Comparison of ENCODE assay signal across 29 mouse cellular contexts in genomic region chr11:71434886-71435285, GRCm38 (mm10).
DNase-seq lines count a peak whose midpoint lies in the region; ATAC-seq and TF ChIP-seq lines count a peak whose summit lies in the region.
"Had no signal": no experiment of that assay in that cellular context is flagged by ENCODE, and none has a peak within 500 bp of the region (broad histone marks: within the 10 kb centered on the region; RNA-seq: fewer than 3 reads in every experiment).

No protein-coding gene starts in this region.

- DNase-seq in forebrain, embryonic 10.5 days (ENCODE audit: extremely low spot score, low spot score), result no peak
- DNase-seq in layer of hippocampus, adult 2 months (ENCODE audit: low spot score in 2 of 2), result no peak
- no peak for DNase-seq in layer of hippocampus, adult 11-12 months (ENCODE audit: low spot score)
- DNase-seq in Muller cell, postnatal 12 days (ENCODE audit: inconsistent ontology term), result peak; percentile 43
- peak; percentile 14 for DNase-seq in adrenal gland, postnatal 25 days
- no peak for DNase-seq in gastrocnemius, postnatal 4 days (ENCODE audit: low spot score in 2 of 2)
- DNase-seq: cerebellum, adult 11-12 months; cerebellum, adult 9-11 months; gastrocnemius, postnatal 14 days; heart, adult 2 months; heart, postnatal 4 days; kidney, adult 11 months; kidney, postnatal 14 days; left cerebral cortex, postnatal 4 days; liver, postnatal 0 days; lung, postnatal 36 days; midbrain, embryonic 14.5 days; right cerebral cortex, adult 18-20 months; spleen, adult 18-20 months; thymus, postnatal 14 days had no signal

- WGBS in forebrain, embryonic 10.5 days, result 89% methylated on average over 5 of the region's 5 CpGs
- 54% methylated on average over 5 of the region's 5 CpGs for WGBS in forebrain, embryonic 16.5 days

- no peak overlapping the region for H3K9ac ChIP-seq in forebrain, embryonic 16.5 days (replicated peaks; ENCODE audit: low read depth, low read length)
- H3K9ac ChIP-seq: heart, embryonic 12.5 days; hindbrain, embryonic 14.5 days; liver, embryonic 12.5 days; liver, postnatal 0 days; neural tube, embryonic 12.5 days had no signal

- H3K4me1 ChIP-seq in forebrain, embryonic 10.5 days, result peaks cover 40% of the 10 kb centered on the region
- H3K4me1 ChIP-seq in forebrain, embryonic 16.5 days (replicated peaks; ENCODE audit: control insufficient read depth, insufficient read depth, low read length), result peaks cover 27% of the 10 kb centered on the region
- H3K4me1 ChIP-seq: heart, embryonic 12.5 days; liver, embryonic 12.5 days had no signal

- TF ChIP-seq CTCF in layer of hippocampus, adult 2 months (conservative IDR thresholded peaks at IDR 0.05), result no peak

- no peaks in the 10 kb centered on the region for H3K36me3 ChIP-seq in forebrain, embryonic 10.5 days (replicated peaks)
- H3K36me3 ChIP-seq in forebrain, embryonic 16.5 days (ENCODE audit: control insufficient read depth, insufficient read depth), result no peaks in the 10 kb centered on the region
- H3K36me3 ChIP-seq: heart, embryonic 12.5 days; liver, embryonic 12.5 days; neural tube, embryonic 12.5 days had no signal

- no peak overlapping the region for H3K4me3 ChIP-seq in forebrain, embryonic 10.5 days
- no peak overlapping the region for H3K4me3 ChIP-seq in forebrain, embryonic 16.5 days (replicated peaks; ENCODE audit: low read length)
- H3K4me3 ChIP-seq in layer of hippocampus, adult 2 months, result no peak overlapping the region
- H3K4me3 ChIP-seq: erythroblast, embryonic 14.5 days; heart, adult 2 months; heart, embryonic 12.5 days; liver, embryonic 12.5 days; myocyte; neural tube, embryonic 12.5 days had no signal

- H3K27ac ChIP-seq in forebrain, embryonic 10.5 days, result peak overlapping the region; percentile 26; the same call in 1 of the 2 replicates
- no peak overlapping the region for H3K27ac ChIP-seq in forebrain, embryonic 16.5 days (ENCODE audit: low read length)
- H3K27ac ChIP-seq in layer of hippocampus, adult 2 months, result peak overlapping the region; percentile 89
- H3K27ac ChIP-seq: heart, adult 2 months; hindbrain, embryonic 14.5 days; liver, embryonic 12.5 days; neural tube, embryonic 12.5 days had no signal

- no peak for ATAC-seq in forebrain, embryonic 16.5 days
- ATAC-seq: CD4-positive, CD25-positive, alpha-beta regulatory T cell, adult 4 months; inflammation-experienced regulatory T-cells, adult 6 months; liver, embryonic 12.5 days; liver, postnatal 0 days had no signal

- no peaks in the 10 kb centered on the region for H3K9me3 ChIP-seq in forebrain, embryonic 10.5 days
- no peaks in the 10 kb centered on the region for H3K9me3 ChIP-seq in forebrain, embryonic 16.5 days (ENCODE audit: control insufficient read depth, low read length)
- H3K9me3 ChIP-seq: heart, embryonic 12.5 days; neural tube, embryonic 12.5 days had no signal

- no peak overlapping the region for H3K4me2 ChIP-seq in forebrain, embryonic 16.5 days (ENCODE audit: low read length)
- H3K4me2 ChIP-seq: heart, embryonic 12.5 days; hindbrain, embryonic 14.5 days; liver, embryonic 12.5 days; neural tube, embryonic 12.5 days had no signal

- peaks cover 11% of the 10 kb centered on the region; the same call in 1 of the 2 replicates for H3K27me3 ChIP-seq in forebrain, embryonic 10.5 days (ENCODE audit: poor library complexity, severe bottlenecking)
- no peaks in the 10 kb centered on the region for H3K27me3 ChIP-seq in forebrain, embryonic 16.5 days (replicated peaks; ENCODE audit: control insufficient read depth, insufficient read depth, low read length)
- H3K27me3 ChIP-seq: neural tube, embryonic 12.5 days had no signal

Comparison
In these comparisons a context has a peak if more than half of its experiments do, and no peak if none do; other contexts are left out.
1. DNase-seq: peak in Muller cell, postnatal 12 days (single experiment) and adrenal gland, postnatal 25 days (single experiment); none in forebrain, embryonic 10.5 days (single experiment), layer of hippocampus, adult 2 months (0 of 2), layer of hippocampus, adult 11-12 months (single experiment) and gastrocnemius, postnatal 4 days (0 of 2).